Mouse (Mus musculus) stomach, postnatal 0 days (tissue): ENCODE results near the gene Rad51b. TPM values are rescaled to one million over a fixed set of nuclear protein-coding genes. Genes with fewer than 3 reads are reported as not detected.

Source experiments
- ATAC-seq: fragments of 200-750 bp; cut with Nextera tagmentation; 2 replicates; pipeline ENCODE4 v1.8.0; 2017; ENCODE audit not compliant: low FRiP score, low TSS enrichment
- DNase-seq: peaks from one replicate; pipeline ENCODE4 v3.0.0-alpha.2; 2016; ENCODE audit warnings: low spot score
- H3K27ac ChIP-seq: fragments of 300-500 bp; sonication (generic); replicated peaks from 2 replicates; pipeline ENCODE4 v1.5.1; 2014; ENCODE audit warnings: mild to moderate bottlenecking, control low read depth
- H3K27me3 ChIP-seq: fragments of 300-500 bp; sonication (generic); 2 replicates; pipeline ENCODE4 v1.6.1; 2014; ENCODE audit warnings: low read length; ENCODE audit not compliant: control insufficient read depth, insufficient read depth
- H3K36me3 ChIP-seq: fragments of 300-500 bp; sonication (generic); 2 replicates; pipeline ENCODE4 v1.6.1; 2014; ENCODE audit warnings: low read length, mixed read lengths; ENCODE audit not compliant: control insufficient read depth, insufficient read depth
- H3K4me1 ChIP-seq: fragments of 300-500 bp; sonication (generic); replicated peaks from 2 replicates; pipeline ENCODE4 v1.6.1; 2014; ENCODE audit warnings: antibody characterized with exemption; ENCODE audit not compliant: control insufficient read depth, insufficient read depth
- H3K4me2 ChIP-seq: fragments of 300-500 bp; sonication (generic); replicated peaks from 2 replicates; pipeline ENCODE4 v1.6.1; 2014; ENCODE audit warnings: low read depth, mild to moderate bottlenecking, control low read depth, moderate library complexity
- H3K4me3 ChIP-seq: fragments of 300-500 bp; sonication (generic); 2 replicates; pipeline ENCODE4 v1.5.1; 2014; ENCODE audit warnings: low read depth, low read length, control low read depth
- H3K9ac ChIP-seq: fragments of 300-500 bp; sonication (generic); 2 replicates; pipeline ENCODE4 v1.6.1; 2014; ENCODE audit warnings: mild to moderate bottlenecking, low read length, control low read depth, mixed read lengths
- H3K9me3 ChIP-seq: fragments of 300-500 bp; sonication (generic); 2 replicates; pipeline ENCODE4 v1.6.1; 2016; ENCODE audit warnings: low read length; ENCODE audit not compliant: control insufficient read depth
- CTCF ChIP-seq: IDR thresholded peaks from 2 replicates; pipeline ENCODE4 v1.5.1; 2016; ENCODE audit warnings: antibody characterized with exemption, low read depth, mild to moderate bottlenecking, moderate library complexity
- EP300 ChIP-seq: optimal IDR thresholded peaks from 2 replicates; pipeline ENCODE3; 2016; ENCODE audit warnings: antibody characterized with exemption
- WGBS: fragments of 180-500 bp; shearing (Covaris S2); extraction: QIAGEN DNeasy Blood & Tissue Kit; methylation state at CpG from one replicate; pipeline ENCODE4 v1.1.7; 2014; 5-methylcytosine and 5-hydroxymethylcytosine counted together
- polyA plus RNA-seq: library from polyadenylated mRNA; unstranded; fragments of >200 nt; fragmentation: Nextera tagmentation; extraction: Ambion mirVana; gene quantifications from 2 replicates; pipeline ENCODE4 v1.2.1, GENCODE M21; 2015

The Rad51b gene
- polyA plus RNA-seq, 1 experiment from 2014 or later, result 2.0 TPM

DNA sequence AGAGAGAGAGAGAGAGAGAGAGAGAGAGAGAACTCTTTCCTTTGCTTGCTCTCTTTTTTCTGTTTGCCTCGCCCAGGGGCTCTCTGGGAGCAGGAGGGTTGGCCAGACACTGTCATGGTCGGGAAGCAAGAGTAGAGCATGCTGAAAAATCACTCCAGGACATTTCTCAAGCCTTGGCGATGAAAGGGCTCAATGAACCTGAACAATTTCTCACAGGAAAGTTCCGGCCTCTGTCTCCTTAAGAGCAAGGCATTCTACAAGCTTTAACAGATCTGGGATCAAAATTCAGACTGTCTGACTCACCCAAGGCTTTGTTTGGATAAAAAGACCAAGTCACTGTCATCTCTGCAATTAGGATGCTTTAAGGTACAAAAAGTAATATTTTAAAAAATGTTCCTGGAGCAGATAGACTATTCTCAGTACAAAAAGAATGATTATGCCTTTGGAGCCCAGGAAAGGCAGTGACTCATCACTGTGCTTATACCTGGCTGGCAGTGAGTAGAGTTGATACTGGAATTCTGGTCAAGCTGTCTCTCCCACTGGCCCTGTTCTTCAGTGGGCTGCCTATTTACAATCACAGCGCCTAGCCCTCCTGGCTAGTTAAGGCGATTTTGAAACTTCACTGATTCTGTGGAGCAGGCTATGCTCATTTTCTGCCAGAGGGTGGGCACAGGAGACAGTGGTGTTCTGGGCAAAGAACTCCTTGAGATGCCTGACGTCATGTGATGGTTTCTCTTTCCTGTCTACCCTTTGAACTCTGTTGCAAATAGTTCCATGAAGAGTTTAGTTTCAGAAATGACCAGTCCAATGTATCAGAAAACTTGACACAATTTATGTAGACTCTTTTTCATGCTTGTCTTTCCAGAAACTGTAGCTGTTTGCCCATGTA lies 352.0 kb downstream of the Rad51b start:
- peak; percentile 32; the same call in 1 of the 2 replicates for ATAC-seq
- Histone ChIP-seq H3K9me3 (no peaks in the 10 kb centered on the region), H3K4me3 (no peak overlapping the region), H3K27ac (peak overlapping the region; percentile 67), H3K36me3 (no peaks in the 10 kb centered on the region), H3K9ac (no peak overlapping the region), H3K4me2 (no peak overlapping the region), H3K4me1 (no peaks in the 10 kb centered on the region), H3K27me3 (no peaks in the 10 kb centered on the region)
- no peak for TF ChIP-seq EP300
- TF ChIP-seq CTCF, result no peak
- 49% methylated on average over 7 of the region's 7 CpGs for WGBS
- no peak for DNase-seq

DNA sequence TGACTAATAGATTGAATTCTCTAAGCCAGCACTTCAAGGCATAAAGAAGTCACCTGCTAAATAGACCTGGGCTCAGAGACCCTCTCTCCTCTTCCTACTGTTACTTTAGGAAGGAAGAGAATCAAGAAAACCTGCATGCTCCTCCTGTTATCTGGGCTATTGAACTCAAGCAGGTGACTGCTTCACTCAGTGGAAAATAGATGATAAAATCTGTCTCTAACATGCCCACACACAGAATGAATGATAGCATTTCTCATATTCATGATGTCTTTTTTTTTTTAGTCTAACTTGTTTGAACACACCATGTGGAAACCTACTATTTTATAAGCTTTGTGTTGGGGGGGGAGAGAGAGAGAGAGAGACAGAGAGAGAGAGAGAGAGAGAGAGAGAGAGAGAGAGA lies 352.7 kb downstream of the Rad51b start:
- Histone ChIP-seq H3K27ac (no peak overlapping the region), H3K9me3 (no peaks in the 10 kb centered on the region), H3K4me1 (no peaks in the 10 kb centered on the region), H3K9ac (no peak overlapping the region), H3K4me3 (no peak overlapping the region), H3K27me3 (no peaks in the 10 kb centered on the region), H3K4me2 (no peak overlapping the region), H3K36me3 (no peaks in the 10 kb centered on the region)
- ATAC-seq, result no peak
- TF ChIP-seq CTCF, result no peak
- no peak for TF ChIP-seq EP300
- no peak for DNase-seq

DNA sequence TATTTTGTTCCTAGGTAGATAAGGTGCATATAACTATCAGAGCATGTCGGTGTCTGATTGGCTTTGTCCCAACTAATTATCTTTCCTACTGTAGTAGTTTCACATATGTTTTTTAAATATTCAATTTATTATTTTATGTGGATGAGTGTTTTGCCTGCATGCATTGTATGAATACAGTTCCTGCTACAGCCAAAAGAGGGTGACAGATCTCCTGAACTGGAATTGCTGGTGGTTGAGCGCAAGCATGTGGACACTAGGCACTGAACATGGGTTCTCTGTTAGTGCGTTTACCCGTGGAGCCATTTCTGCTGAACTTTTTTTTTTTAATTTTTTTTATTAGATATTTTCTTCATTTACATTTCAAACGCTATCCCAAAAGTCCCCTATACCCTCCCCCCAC lies 358.1 kb downstream of the Rad51b start:
- 98% methylated on average over 5 of the region's 5 CpGs for WGBS
- no peak for ATAC-seq

DNA sequence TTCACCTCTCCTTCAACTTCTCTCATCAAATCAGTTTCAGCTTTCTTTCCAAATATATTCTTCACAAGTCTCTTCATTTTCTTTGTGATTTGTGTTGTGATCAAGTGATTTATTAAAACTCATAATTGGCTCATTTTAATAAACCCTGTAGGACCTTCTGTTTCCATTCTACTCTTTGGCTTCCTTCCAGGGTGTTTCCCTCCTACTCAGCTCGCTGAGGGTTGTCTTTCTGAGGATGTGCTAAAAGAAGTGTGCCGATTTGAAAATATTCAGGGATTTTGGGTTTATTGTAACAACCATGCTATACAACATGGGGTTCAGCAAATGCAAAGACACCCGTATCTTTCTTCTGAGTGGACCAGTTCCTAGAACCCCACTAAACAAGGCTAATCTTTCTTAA lies 361.8 kb downstream of the Rad51b start:
- no peak for TF ChIP-seq EP300
- no peak for TF ChIP-seq CTCF
- H3K4me1 ChIP-seq, result no peaks in the 10 kb centered on the region; the same call in 1 of the 2 replicates
- 68% methylated on average over 3 of the region's 3 CpGs for WGBS
- ATAC-seq (no peak), DNase-seq (no peak)
- H3K36me3 ChIP-seq, result no peaks in the 10 kb centered on the region
- no peaks in the 10 kb centered on the region for H3K9me3 ChIP-seq
- H3K27ac ChIP-seq, result no peak overlapping the region
- H3K4me3 ChIP-seq, result no peak overlapping the region
- no peaks in the 10 kb centered on the region for H3K27me3 ChIP-seq
- H3K4me2 ChIP-seq, result no peak overlapping the region
- no peak overlapping the region for H3K9ac ChIP-seq

More for the DNA sequence above, 358.1 kb downstream of the Rad51b start:
- H3K4me1 ChIP-seq, result no peaks in the 10 kb centered on the region
- H3K27me3 ChIP-seq, result no peaks in the 10 kb centered on the region
- TF ChIP-seq CTCF (peak; percentile 37), EP300 (no peak)
- H3K27ac ChIP-seq, result no peak overlapping the region
- DNase-seq, result no peak
- H3K9ac ChIP-seq, result no peak overlapping the region
- no peak overlapping the region for H3K4me3 ChIP-seq
- no peak overlapping the region for H3K4me2 ChIP-seq
- no peaks in the 10 kb centered on the region for H3K9me3 ChIP-seq
- H3K36me3 ChIP-seq, result no peaks in the 10 kb centered on the region

DNA sequence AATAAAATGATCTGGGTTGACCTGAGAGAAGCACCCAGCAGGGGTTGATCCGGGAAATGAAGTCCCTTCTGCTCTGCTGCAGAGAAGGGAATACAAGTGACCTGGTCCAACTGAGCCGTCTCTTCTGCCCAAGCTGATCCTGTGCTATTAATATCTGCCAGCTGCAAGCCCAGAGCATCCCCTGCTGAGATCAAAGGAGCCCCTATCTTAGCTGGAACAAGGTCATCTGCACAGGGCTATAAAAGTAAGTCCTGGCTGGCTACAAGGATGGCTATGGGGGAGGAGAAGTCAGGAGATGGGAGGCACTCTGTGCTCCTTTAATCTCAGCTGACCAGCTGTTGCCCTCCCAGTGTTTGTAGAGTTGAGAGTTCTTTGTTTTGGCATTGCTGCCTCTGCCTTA lies 364.2 kb downstream of the Rad51b start:
- TF ChIP-seq EP300 (no peak), CTCF (no peak)
- Histone ChIP-seq H3K36me3 (no peaks in the 10 kb centered on the region), H3K27ac (peak overlapping the region; percentile 24; the same call in 1 of the 2 replicates), H3K4me3 (no peak overlapping the region), H3K4me2 (no peak overlapping the region), H3K27me3 (no peaks in the 10 kb centered on the region), H3K9me3 (no peaks in the 10 kb centered on the region), H3K9ac (no peak overlapping the region), H3K4me1 (no peaks in the 10 kb centered on the region; the same call in 1 of the 2 replicates)
- DNase-seq (no peak), ATAC-seq (no peak)
- WGBS, result 46% methylated on average over 2 of the region's 2 CpGs

DNA sequence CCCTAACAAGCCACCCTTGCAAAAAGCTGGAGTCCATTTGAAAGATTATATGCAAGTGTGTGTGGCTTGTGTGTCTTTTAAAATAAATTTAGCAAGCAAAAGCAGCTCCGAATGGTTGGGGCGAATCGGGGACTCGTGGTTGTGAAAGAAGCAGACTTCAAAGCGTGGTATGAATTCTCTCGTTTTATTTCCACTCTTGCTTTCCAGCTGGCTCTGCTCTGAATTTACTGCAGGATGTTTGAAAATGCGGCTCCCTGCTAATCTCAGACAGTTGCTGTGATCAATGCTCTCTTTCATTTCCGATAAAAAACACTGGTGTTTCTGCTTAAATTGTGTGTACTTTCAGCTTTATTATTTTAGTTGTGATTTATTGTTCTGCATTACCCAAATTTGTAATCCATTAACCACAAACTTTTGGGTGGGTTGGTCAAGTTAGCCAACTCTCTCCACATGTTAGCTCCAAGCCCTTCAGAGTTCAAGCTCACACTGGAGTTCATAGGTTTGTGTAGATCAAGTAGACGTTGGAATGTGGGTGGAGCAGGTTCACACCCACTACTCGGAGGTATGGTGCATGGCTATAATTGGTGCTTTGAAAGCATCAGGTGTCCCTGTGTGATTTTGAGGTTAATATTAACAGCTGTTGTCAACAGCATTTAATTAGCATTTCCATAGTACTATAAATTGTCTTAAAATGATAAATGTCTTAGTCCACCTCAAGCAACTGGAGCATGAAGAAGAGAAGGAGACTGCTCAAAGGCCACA lies 366.2 kb downstream of the Rad51b start:
- DNase-seq (peak; percentile 36), ATAC-seq (peak; percentile 75)
- peak; percentile 48 for TF ChIP-seq EP300
- no peak for TF ChIP-seq CTCF
- Histone ChIP-seq H3K27ac (peak overlapping the region; percentile 41), H3K9ac (no peak overlapping the region), H3K27me3 (no peaks in the 10 kb centered on the region), H3K4me3 (no peak overlapping the region), H3K4me1 (no peaks in the 10 kb centered on the region; the same call in 1 of the 2 replicates), H3K9me3 (no peaks in the 10 kb centered on the region), H3K4me2 (no peak overlapping the region), H3K36me3 (no peaks in the 10 kb centered on the region)
- WGBS, result 24% methylated on average over 10 of the region's 10 CpGs
